Mouse (Mus musculus) adrenal gland, adult (tissue): ENCODE results near the gene Pofut1.
A peak's percentile ranks its signal among the peaks of the same experiment; 100 is the strongest.
"Not testable (repeated sequence)": the region's sequence is repeated elsewhere in the genome, so short reads cannot be mapped to it uniquely, and the experiment has no call there.

Source experiments
- DNase-seq, 2 experiments: peaks; one replicate each; pipeline ENCODE4 v3.0.0; 2022 to 2023; ENCODE audit warnings: low spot score in 1 of 2; ENCODE audit not compliant: inconsistent age in 2 of 2

Pofut1 gene

DNA sequence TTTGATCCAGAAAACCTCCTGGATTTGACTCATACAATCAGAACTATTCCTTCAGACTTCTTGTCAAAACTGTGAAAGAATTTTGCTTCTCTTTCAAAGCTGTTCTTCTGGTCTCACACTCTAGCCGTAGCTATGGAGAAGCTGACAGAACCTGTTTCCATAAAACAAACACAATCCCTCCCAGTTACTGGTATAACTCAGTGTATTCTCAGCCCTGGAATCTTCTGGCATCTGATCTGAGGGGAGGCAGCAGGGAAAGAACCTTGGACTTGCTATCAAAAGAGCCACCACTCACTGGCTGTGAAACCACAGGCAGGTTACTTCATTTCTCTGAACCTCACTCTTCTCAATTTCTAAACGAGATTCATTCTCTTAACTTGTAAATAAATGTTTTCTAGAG lies 2.9 kb upstream of the Pofut1 start:
- peak; percentile 56 to 79 for DNase-seq

DNA sequence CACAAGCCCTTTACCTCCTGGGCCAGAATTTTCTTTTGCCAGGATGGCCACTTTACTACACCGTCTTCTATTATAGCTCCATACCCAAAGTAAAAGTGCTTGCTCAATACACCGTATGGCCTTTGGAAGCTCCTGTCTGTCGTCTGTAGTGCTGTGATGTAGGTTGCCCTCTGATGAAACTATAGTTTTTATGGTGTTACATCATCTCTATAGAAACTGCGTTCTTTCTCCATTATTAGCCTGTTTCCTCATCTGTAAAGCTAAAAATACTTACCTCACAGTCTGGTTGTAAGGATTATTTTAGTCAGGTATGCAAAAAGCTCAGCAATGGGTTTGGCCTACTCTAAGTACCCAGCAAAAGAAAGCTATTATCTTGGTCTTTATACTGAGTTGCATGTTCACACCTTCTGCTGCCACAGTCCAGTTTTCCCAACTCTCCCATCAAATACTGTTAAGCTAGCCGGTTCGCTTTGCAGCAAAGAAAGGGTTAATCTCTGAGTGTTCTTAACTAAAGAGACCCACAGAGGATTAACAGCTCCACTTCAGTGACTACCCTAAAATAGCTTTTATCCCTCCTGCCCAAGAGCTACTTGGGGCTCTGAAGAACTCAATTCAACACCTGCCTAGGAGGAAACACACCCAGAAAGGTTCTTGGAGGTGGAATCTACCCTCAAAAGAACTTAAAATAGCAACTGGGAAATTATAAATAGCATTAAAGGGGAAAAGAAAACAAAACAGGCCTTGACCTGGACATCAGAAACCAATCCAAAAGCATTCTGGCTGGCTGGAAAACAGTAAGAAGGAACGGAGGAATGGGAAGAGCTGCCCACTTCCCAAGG lies 2.1 kb upstream of the Pofut1 start:
- peak in 1 of 2 experiments; percentile 46 for DNase-seq

DNA sequence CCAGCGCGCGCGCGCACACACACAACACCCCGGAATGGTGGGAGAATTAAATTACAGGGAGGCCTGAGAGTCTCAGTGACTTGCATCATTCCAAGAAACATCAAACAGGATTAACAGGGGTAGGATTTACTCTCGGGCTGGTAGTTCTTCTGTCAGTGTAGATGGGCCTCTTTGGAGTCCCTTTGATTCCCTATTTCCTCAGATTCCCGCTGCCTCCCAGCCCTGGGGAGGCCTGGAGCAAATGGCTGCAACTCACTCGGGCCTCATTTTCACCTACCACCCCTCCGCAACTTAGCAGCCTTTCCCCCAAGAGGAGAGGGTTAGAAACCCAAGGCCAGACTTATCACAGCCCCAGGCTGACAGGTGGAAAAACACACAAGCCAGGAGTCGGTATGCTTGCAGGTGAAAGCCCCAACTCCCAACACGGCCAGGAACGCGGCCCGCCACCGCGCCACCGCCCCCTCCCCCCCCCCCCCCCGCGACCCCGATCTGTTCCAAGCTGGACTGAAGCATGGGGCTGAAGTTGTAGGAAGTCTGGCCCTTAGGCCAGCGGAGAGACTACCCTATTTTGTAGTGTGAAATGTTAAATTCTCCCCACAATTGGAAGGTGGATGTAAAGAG lies 1.4 kb upstream of the Pofut1 start:
- DNase-seq, result peak; percentile 42 to 81

DNA sequence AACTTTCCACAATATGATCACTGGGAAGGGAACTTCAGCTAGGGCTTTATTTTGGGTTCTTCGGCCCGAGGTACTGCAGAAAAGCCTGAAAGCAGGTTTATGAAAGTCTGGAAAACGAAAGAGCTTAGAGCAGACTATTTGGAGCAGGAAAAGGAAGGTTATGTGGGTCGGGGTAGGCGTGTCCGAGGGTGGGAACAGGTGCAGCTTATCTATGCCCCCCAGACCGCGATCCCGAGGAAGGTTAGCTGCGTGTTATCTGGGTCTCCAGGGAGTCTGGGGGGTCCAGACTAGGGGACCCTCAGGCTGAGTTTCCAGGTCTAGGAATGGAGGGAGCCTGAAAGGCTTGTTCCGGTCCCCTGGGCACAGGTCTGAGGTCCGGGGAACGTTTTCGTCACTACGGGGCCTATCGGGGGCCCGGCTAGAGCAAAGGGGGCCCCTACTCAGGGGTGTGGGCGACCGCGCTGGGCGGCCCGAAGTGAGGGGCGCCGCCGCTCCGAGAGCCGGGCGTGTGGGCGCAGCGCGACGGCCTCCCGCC lies 565 bp upstream of the Pofut1 start:
- peak; percentile 48 to 79 for DNase-seq

GRCm38 (mm10) chr2:153242156-153242555 lies 823 bp downstream of the Pofut1 start:
- peak; percentile 63 to 79 for DNase-seq

- no peak for DNase-seq
These were observed 8.4 kb downstream of the Pofut1 start for GRCm38 (mm10) chr2:153249751-153250150.

- DNase-seq, result no peak
These were observed 15.3 kb downstream of the Pofut1 start for GRCm38 (mm10) chr2:153256604-153257003.

- no peak for DNase-seq
These were observed 17.9 kb downstream of the Pofut1 start for GRCm38 (mm10) chr2:153259030-153259863.

DNA sequence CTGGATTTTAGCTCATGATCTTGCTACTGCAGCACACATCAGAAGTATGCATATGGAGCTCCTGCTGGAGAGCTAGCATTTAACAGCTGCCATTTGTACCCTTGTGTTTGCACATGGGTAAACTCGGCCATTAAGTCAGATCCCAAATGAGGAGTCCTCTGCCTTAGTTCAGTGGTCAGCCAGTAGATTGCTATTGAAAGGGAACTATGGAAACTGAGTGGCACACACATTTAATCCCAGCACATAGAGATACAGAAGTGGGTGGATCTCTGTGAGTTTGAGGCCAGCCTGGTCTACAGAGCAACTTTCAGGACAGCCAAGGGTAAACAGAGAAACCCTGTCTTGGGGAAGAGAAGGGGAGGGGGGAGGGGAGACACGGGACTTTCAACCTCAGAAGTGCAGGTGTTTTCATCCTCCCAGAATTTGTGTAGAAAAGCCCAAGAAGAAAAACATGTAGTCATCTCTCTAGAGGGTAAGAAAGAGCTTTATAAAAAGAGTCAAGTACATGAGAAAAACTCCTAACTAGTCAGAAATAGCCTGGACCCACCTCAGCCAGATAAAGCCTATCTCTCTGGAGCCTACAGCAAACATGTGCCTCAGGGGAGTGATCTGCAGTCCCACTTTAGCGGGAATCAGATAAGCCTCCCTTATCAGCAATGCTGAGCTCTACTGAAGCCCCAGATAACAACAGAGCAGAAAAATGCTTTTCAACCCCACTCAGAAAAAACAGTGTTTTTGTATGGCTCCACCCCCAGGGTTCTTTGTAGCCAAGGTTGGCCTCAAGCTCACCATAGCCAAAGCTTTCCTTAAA lies 18.7 kb downstream of the Pofut1 start:
- DNase-seq, result no peak

DNA sequence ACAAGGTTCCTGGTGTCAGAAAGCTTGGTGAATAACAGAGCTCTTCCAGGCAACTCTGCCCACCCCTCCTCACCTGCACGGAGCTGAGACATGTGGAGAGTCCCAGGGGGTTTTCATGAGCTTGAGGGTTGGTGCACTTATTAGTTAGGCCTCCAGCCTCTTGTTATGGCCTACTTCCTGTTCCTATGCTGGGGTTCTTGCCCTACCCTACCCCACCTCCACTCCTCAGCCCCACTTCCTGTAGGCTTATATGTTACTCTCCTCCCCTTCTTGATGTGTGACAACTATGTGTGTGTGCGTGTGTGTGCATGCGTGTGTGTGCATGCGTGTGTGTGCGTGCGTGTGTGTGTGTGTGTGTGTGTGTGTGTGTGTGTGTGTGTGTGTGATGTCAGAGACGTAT lies 21.7 kb downstream of the Pofut1 start:
- DNase-seq, result no peak

GRCm38 (mm10) chr2:153267331-153267730 lies 26.0 kb downstream of the Pofut1 start:
- no peak for DNase-seq

DNA sequence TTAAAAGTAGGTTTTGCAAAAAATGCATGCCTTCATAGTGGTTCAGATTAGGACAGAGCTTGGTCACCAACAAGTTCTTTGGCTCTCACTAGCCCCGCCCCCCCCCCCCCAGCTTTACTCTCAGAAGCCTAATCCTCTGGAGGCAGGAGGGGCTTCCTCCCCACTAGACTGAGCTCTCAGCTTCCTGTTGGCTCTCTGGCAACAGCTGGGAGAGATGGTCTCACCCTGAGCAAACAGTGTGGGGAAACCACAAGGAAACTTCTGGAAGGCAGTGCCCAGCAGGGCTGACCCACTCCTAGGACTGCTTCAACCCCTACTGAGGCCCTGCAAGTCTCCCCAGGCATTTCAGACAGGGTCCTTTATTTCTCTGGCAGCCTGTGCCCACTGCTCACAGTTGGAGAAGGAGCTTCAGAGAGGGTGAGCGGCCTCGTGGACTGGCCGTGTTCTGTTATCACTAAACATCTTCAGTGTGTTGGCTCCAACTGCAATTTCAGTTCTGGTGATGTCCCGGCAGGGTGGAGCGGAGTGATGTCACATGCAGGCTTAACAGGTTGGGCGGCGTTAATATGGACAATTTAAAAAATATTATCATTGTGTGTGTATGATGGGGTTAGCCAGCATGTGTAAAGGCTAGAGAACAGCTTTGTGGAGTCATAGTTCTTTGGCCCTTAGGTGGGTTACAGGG lies 29.0 kb downstream of the Pofut1 start:
- not testable (repeated sequence) for DNase-seq

DNA sequence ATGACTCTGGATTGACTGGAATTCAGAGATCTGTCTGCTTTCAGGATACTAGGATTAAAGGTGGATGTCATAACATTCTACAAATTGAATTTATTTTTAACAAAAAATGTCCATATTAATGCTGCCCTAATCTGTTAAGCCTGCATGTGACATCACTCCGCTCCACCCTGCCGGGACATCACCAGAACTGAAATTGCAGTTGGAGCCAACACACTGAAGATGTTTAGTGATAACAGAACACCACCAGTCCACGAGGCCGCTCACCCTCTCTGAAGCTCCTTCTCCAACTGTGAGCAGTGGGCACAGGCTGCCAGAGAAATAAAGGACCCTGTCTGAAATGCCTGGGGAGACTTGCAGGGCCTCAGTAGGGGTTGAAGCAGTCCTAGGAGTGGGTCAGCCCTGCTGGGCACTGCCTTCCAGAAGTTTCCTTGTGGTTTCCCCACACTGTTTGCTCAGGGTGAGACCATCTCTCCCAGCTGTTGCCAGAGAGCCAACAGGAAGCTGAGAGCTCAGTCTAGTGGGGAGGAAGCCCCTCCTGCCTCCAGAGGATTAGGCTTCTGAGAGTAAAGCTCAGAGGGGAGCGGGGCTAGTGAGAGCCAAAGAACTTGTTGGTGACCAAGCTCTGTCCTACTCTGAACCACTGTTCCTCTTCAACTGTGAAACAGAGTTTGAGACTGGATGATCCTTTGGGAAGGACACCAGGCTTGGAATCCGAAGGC lies 33.0 kb downstream of the Pofut1 start:
- DNase-seq, result not testable (repeated sequence)

DNA sequence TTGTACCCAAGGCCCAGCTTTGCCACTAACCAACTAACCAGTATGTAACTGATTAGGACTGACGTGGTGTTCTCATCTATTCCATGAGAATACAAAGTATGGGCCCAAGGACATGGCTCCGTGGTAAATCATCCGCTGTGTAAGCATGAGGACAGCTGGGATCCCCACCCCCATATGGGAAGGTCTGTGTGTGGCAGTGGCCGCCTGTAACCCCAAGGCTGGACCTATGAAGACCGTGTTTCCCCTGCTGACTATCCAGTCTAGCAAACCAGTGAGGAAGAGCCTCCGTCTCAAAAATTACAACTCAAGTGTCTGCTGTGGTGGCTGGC lies 33.5 kb downstream of the Pofut1 start:
- peak; percentile 67 to 85 for DNase-seq

DNA sequence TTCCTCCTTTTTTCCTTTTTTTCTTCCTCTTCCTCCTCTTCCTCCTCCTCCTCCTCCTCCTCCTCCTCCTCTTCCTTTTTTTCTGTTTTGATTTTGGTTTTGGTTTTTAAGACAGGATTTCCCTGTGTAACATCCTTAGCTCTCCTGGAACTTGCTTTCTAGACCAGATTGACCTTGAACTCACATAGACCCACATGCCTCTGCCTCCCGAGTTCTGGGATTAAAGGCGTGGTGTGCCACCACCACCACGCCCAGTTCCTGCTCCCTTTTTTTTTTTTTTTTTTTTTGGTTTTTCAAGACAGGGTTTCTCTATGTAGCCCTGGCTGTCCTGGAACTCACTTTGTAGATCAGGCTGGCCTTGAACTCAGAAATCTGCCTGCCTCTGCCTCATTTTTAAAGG lies 34.2 kb downstream of the Pofut1 start:
- not testable (repeated sequence) for DNase-seq

DNA sequence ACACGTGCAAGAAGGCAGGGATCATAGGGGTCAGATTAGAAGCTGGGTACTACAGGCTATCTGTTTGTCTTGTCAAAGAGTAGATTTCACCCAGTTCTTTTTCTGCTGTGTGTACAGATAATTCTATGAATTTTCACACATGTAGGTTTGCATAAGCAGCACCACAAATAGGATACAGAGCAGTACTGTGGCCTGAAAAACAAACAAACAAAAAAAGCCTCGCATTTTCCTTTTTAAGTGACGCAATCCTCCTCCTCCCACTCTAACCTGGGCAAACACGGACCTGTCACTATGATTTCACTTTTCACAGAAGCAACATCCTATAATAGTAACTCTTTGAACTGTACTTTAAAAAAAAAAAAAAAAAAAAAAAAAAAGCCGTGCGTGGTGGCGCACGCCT lies 35.1 kb downstream of the Pofut1 start:
- no peak for DNase-seq

GRCm38 (mm10) chr2:153276846-153277245 lies 35.5 kb downstream of the Pofut1 start:
- DNase-seq, result not testable (repeated sequence)

GRCm38 (mm10) chr2:153278357-153278756 lies 37.0 kb downstream of the Pofut1 start:
- no peak for DNase-seq

DNA sequence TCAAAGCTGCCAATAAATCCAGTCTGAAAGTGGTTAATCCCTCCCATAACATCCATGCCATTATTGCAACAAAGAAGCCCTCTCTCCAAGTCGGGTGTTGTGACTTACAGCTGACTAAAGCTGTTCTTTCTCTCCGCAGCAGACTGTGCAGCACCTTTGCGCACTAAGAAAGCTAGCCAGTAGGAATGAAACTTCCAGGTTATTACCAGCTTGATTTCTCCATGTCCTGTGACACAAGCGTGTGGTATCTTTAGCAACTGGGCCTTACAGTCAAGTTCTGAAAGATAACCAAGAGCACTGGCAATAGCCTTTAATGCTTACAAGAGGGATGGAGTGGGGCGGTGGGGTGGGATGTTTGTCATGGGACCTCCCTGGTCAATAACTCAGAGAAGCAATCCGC lies 42.6 kb downstream of the Pofut1 start:
- no peak for DNase-seq
